Mouse (Mus musculus): Measurements from ENCODE around the gene Kif16b. TPM values are rescaled to one million over a fixed set of nuclear protein-coding genes. Genes with fewer than 3 reads are reported as not detected.

The Kif16b gene
- total and polyA plus RNA-seq, 2 experiments, result 5.8 to 18.4 TPM

DNA sequence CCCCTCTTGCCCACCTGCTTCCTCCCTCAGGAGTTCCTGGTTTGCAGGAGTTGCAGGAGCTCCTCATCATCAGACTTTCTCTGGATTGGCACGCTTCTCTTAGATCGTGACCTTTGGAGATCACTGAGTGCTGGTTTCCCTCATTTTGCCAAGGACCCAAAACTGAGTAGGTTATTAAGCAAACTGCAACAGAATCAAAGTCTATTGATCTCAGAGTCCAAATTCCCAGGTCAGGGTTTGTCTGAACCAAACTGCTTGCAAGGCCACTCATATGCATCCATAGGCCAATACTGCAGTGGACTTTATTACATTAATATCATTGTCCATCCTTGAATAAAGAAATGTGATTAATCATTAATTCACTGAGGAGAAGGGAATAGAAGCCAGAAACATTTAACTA lies 211.8 kb downstream of the Kif16b start:
- TF ChIP-seq POLR2A (IDR thresholded peaks at IDR 0.05; ENCODE audit: extremely low read depth, insufficient read depth, low read length), result no peak
- no peak for TF ChIP-seq CTCF (IDR thresholded peaks at IDR 0.05; ENCODE audit: low read depth, low read length)
- Histone ChIP-seq H3K4me3 (ENCODE audit: insufficient read depth, low read depth, low read length) (no peak overlapping the region), H3K9ac (ENCODE audit: low read depth, low read length) (no peak overlapping the region), H3K27ac (replicated peaks; ENCODE audit: insufficient read depth, low read depth, low read length) (no peak overlapping the region), H3K36me3 (ENCODE audit: control insufficient read depth, insufficient read depth, low read length) (no peaks in the 10 kb centered on the region), H3K4me1 (ENCODE audit: control insufficient read depth, insufficient read depth, low read length) (peaks cover 14% of the 10 kb centered on the region), H3K79me2 (ENCODE audit: control insufficient read depth, insufficient read depth, low read length) (no peaks in the 10 kb centered on the region), H3K27me3 (ENCODE audit: control insufficient read depth, insufficient read depth, low read length) (no peaks in the 10 kb centered on the region)
- DNase-seq (ENCODE audit: extremely low read depth, low read depth, low spot score), result peak; percentile 97
- WGBS, result 18% methylated on average over 2 of the region's 2 CpGs

- TF ChIP-seq CTCF (IDR thresholded peaks at IDR 0.05; ENCODE audit: low read depth, low read length) (no peak), POLR2A (IDR thresholded peaks at IDR 0.05; ENCODE audit: extremely low read depth, insufficient read depth, low read length) (no peak)
- no peak overlapping the region for H3K27ac ChIP-seq (replicated peaks; ENCODE audit: insufficient read depth, low read depth, low read length)
- DNase-seq (ENCODE audit: extremely low read depth, low read depth, low spot score), result no peak
- H3K4me1 ChIP-seq (ENCODE audit: control insufficient read depth, insufficient read depth, low read length), result peaks cover 4% of the 10 kb centered on the region
- no peaks in the 10 kb centered on the region for H3K79me2 ChIP-seq (ENCODE audit: control insufficient read depth, insufficient read depth, low read length)
- no peak overlapping the region for H3K9ac ChIP-seq (ENCODE audit: low read depth, low read length)
- H3K27me3 ChIP-seq (ENCODE audit: control insufficient read depth, insufficient read depth, low read length), result no peaks in the 10 kb centered on the region
- no peaks in the 10 kb centered on the region for H3K36me3 ChIP-seq (ENCODE audit: control insufficient read depth, insufficient read depth, low read length)
- WGBS, result 93% methylated on average over 4 of the region's 4 CpGs
- no peak overlapping the region for H3K4me3 ChIP-seq (ENCODE audit: insufficient read depth, low read depth, low read length)
These were observed 213.3 kb downstream of the Kif16b start for GRCm38 (mm10) chr2:142687936-142688514.

DNA sequence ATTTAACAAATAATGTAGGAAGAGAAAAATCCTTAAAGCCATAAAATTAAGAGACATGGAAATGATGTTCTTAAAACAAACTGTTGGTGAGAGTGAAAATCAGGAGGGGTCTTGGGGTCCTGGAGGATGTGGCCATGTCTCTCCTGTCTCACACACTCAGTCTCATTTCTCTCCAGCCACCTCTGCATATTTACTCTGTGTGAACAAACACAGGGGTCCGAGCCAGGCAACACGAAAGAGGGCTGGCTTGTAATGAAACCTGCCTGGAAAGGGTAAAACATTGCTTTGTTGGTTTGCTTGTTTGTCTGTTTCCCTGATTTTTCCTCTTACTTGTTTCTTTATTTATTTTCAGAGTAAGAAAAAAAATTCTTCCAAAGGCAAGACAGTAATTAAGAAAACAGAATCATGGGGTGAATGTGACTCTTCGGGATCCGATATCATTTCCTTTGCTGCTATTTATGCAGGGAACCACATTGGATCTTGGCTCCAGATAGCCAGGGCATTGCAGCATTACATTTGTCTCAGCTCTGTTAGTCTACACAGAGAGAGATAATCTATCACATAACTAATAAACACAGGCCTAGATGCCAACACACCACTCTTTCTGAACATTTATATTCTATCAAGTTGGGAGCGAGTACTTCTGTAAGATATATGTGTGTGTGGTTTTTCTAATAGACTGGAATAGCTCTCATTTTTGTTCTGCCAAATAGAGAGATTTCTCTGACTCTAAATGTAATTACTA lies 218.2 kb downstream of the Kif16b start:
- TF ChIP-seq POLR2A (IDR thresholded peaks at IDR 0.05; ENCODE audit: extremely low read depth, insufficient read depth, low read length), result no peak
- no peak for TF ChIP-seq CTCF (IDR thresholded peaks at IDR 0.05; ENCODE audit: low read depth, low read length)
- Histone ChIP-seq H3K4me3 (ENCODE audit: insufficient read depth, low read depth, low read length) (no peak overlapping the region), H3K27me3 (ENCODE audit: control insufficient read depth, insufficient read depth, low read length) (no peaks in the 10 kb centered on the region), H3K9ac (ENCODE audit: low read depth, low read length) (no peak overlapping the region), H3K27ac (replicated peaks; ENCODE audit: insufficient read depth, low read depth, low read length) (no peak overlapping the region), H3K4me1 (ENCODE audit: control insufficient read depth, insufficient read depth, low read length) (no peaks in the 10 kb centered on the region), H3K79me2 (ENCODE audit: control insufficient read depth, insufficient read depth, low read length) (no peaks in the 10 kb centered on the region), H3K36me3 (ENCODE audit: control insufficient read depth, insufficient read depth, low read length) (no peaks in the 10 kb centered on the region)
- WGBS, result 64% methylated on average over 5 of the region's 5 CpGs
- no peak for DNase-seq (ENCODE audit: extremely low read depth, low read depth, low spot score)

- H3K4me1 ChIP-seq (ENCODE audit: control insufficient read depth, insufficient read depth, low read length), result no peaks in the 10 kb centered on the region
- 72% methylated on average over 3 of the region's 3 CpGs for WGBS
- TF ChIP-seq CTCF (IDR thresholded peaks at IDR 0.05; ENCODE audit: low read depth, low read length), result no peak
- no peak for TF ChIP-seq POLR2A (IDR thresholded peaks at IDR 0.05; ENCODE audit: extremely low read depth, insufficient read depth, low read length)
These were observed 232.9 kb downstream of the Kif16b start for GRCm38 (mm10) chr2:142668426-142668825.

GRCm38 (mm10) chr2:142651591-142651990 lies 249.7 kb downstream of the Kif16b start:
- Histone ChIP-seq H3K27ac (replicated peaks; ENCODE audit: insufficient read depth, low read depth, low read length) (no peak overlapping the region), H3K36me3 (ENCODE audit: control insufficient read depth, insufficient read depth, low read length) (peaks cover 3% of the 10 kb centered on the region), H3K4me1 (ENCODE audit: control insufficient read depth, insufficient read depth, low read length) (no peaks in the 10 kb centered on the region), H3K27me3 (ENCODE audit: control insufficient read depth, insufficient read depth, low read length) (no peaks in the 10 kb centered on the region), H3K79me2 (ENCODE audit: control insufficient read depth, insufficient read depth, low read length) (no peaks in the 10 kb centered on the region), H3K4me3 (ENCODE audit: insufficient read depth, low read depth, low read length) (no peak overlapping the region), H3K9ac (ENCODE audit: low read depth, low read length) (no peak overlapping the region)
- no peak for DNase-seq (ENCODE audit: extremely low read depth, low read depth, low spot score)
- 86% methylated on average over 7 of the region's 7 CpGs for WGBS
- TF ChIP-seq CTCF (IDR thresholded peaks at IDR 0.05; ENCODE audit: low read depth, low read length), result no peak
- TF ChIP-seq POLR2A (IDR thresholded peaks at IDR 0.05; ENCODE audit: extremely low read depth, insufficient read depth, low read length), result no peak

More at GRCm38 (mm10) chr2:142668426-142668825, 232.9 kb downstream of the Kif16b start:
- Histone ChIP-seq H3K27me3 (ENCODE audit: control insufficient read depth, insufficient read depth, low read length) (no peaks in the 10 kb centered on the region), H3K9ac (ENCODE audit: low read depth, low read length) (no peak overlapping the region), H3K4me3 (ENCODE audit: insufficient read depth, low read depth, low read length) (no peak overlapping the region), H3K79me2 (ENCODE audit: control insufficient read depth, insufficient read depth, low read length) (no peaks in the 10 kb centered on the region), H3K27ac (replicated peaks; ENCODE audit: insufficient read depth, low read depth, low read length) (no peak overlapping the region), H3K36me3 (ENCODE audit: control insufficient read depth, insufficient read depth, low read length) (peaks cover 3% of the 10 kb centered on the region; the same call in 1 of the 2 replicates)
- DNase-seq (ENCODE audit: extremely low read depth, low read depth, low spot score), result no peak

DNA sequence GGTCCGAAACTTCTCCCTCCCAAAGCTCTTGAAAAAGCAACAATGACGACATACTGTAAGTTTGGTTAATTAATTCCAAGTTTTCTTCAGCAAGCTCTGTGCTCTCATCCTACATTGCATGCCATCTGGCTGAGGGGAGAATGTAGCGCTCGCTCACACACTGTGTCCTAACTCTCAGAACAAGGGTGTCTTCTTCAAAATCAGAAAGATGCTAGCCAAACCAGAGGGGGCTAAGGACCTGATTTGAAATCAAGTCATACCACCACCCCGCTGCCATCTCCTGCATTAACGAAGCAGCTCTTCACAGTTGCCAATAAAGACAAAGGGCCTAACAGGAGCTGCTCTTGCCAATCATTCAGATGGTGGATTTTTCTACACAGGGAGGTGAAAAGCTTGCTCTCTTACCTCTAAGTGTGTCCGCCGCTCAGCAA lies 253.3 kb downstream of the Kif16b start:
- H3K36me3 ChIP-seq (ENCODE audit: control insufficient read depth, insufficient read depth, low read length), result peaks cover 3% of the 10 kb centered on the region
- no peaks in the 10 kb centered on the region for H3K4me1 ChIP-seq (ENCODE audit: control insufficient read depth, insufficient read depth, low read length)
- H3K4me3 ChIP-seq (ENCODE audit: insufficient read depth, low read depth, low read length), result no peak overlapping the region
- TF ChIP-seq CTCF (IDR thresholded peaks at IDR 0.05; ENCODE audit: low read depth, low read length) (no peak), POLR2A (IDR thresholded peaks at IDR 0.05; ENCODE audit: extremely low read depth, insufficient read depth, low read length) (no peak)
- no peaks in the 10 kb centered on the region for H3K79me2 ChIP-seq (ENCODE audit: control insufficient read depth, insufficient read depth, low read length)
- no peak overlapping the region for H3K27ac ChIP-seq (replicated peaks; ENCODE audit: insufficient read depth, low read depth, low read length)
- DNase-seq (ENCODE audit: extremely low read depth, low read depth, low spot score), result no peak
- H3K9ac ChIP-seq (ENCODE audit: low read depth, low read length), result no peak overlapping the region
- no peaks in the 10 kb centered on the region for H3K27me3 ChIP-seq (ENCODE audit: control insufficient read depth, insufficient read depth, low read length)
- 94% methylated on average over 8 of the region's 8 CpGs for WGBS

All from liver, adult 2 months (tissue).